Mouse (Mus musculus): ENCODE results near the gene Gkap1. TPM values are rescaled to one million over a fixed set of nuclear protein-coding genes. Genes with fewer than 3 reads are reported as not detected.

Gkap1 gene
- total RNA-seq (2021), result 10 to 100 TPM; 27.5 to 31.9 TPM
- long read RNA-seq, experiment 1, transcript Gkap1-201 (12 exons, 1,523 nt), result major isoform, 20 of 33 reads
- long read RNA-seq, experiment 1, partial matches to known transcripts, result 7 of 33 reads
- long read RNA-seq, experiment 1, other reads (novel, unspliced or antisense), result 6 of 33 reads
- long read RNA-seq, experiment 2, transcript Gkap1-201 (12 exons, 1,523 nt), result major isoform, 23 of 31 reads
- long read RNA-seq, experiment 2, partial matches to known transcripts, result 4 of 31 reads
- long read RNA-seq, experiment 2, other reads (novel, unspliced or antisense), result 4 of 31 reads

DNA sequence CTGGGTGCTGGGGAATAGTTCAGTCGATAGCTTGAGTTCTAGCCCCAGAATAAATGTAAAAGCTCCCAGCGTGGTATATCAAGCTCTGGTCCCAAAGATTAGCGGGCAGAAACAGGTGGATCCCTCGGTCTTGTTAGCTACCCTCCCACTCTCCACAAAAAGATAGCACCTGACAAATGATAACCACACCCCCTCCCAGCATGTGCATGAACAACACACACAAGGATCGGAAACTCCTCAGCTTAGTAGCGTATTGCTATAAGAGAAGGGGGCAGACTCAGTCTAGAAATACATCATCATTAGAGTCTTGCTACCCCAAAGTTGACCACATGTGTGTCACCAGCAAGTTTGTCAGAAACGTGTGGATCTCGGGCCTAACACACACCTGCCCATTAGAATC, at the start of gene Gkap1:
Gkap1 (minus strand) TSS at position 101 of the 400 bp plus-strand sequence.
- intact Hi-C loops (cut with DNase I), result loop anchor here (10.0 kb wide), 1 partner anchor 261 kb away; no protein-coding TSS in a partner anchor

GRCm38 (mm10) chr13:58317768-58318167, 42.3 kb upstream of the Gkap1 start:
- Histone ChIP-seq H3K27ac (no peak overlapping the region), H3K4me3 (no peak overlapping the region)
- no peak for DNase-seq
- intact Hi-C loops (cut with DNase I), result no loop called here
- no peak for TF ChIP-seq CTCF (IDR thresholded peaks at IDR 0.05)

More for the DNA sequence above, at the start of gene Gkap1:
- Histone ChIP-seq H3K27ac (peak within 1 kb of the TSS; percentile 81), H3K4me3 (peak within 1 kb of the TSS; percentile 81)
- no peak for TF ChIP-seq CTCF (IDR thresholded peaks at IDR 0.05)
- no peak for DNase-seq

DNA sequence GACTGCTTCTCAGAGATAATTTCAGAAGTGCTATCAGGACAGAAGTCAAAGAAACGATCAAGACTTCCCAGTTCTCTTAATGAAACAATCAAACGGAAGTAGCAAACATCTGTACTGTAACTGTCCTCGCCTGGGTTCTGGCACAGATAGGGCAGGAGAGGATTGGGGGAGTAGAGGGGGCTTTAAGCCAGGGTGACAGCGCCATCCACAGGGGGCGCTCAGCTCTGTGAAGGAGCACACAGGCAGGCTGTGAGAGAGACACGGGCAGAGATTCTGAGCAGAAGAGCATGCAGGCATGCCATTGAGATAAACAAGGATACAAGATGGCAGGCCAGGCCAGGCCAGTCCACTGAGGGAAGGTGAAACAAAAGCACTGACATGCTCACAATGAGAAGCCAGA, 39.5 kb upstream of the Gkap1 start:
- no peak overlapping the region for H3K4me3 ChIP-seq
- no peak overlapping the region for H3K27ac ChIP-seq
- TF ChIP-seq CTCF (IDR thresholded peaks at IDR 0.05), result no peak
- intact Hi-C loops (cut with DNase I), result no loop called here
- no peak for DNase-seq

GRCm38 (mm10) chr13:58313758-58314157, 38.3 kb upstream of the Gkap1 start:
- no peak for TF ChIP-seq CTCF (IDR thresholded peaks at IDR 0.05)
- peak; percentile 17 for DNase-seq
- Histone ChIP-seq H3K27ac (no peak overlapping the region), H3K4me3 (no peak overlapping the region)
- intact Hi-C loops (cut with DNase I), result no loop called here

GRCm38 (mm10) chr13:58311351-58311750, 35.9 kb upstream of the Gkap1 start:
- no peak for DNase-seq
- intact Hi-C loops (cut with DNase I), result no loop called here
- TF ChIP-seq CTCF (IDR thresholded peaks at IDR 0.05), result no peak
- H3K4me3 ChIP-seq, result no peak overlapping the region
- no peak overlapping the region for H3K27ac ChIP-seq

- no peak for TF ChIP-seq CTCF (IDR thresholded peaks at IDR 0.05)
- no peak overlapping the region for H3K27ac ChIP-seq
- intact Hi-C loops (cut with DNase I), result no loop called here
- no peak overlapping the region for H3K4me3 ChIP-seq
- DNase-seq, result peak; percentile 35
These were observed 34.0 kb upstream of the Gkap1 start for GRCm38 (mm10) chr13:58309499-58309898.

DNA sequence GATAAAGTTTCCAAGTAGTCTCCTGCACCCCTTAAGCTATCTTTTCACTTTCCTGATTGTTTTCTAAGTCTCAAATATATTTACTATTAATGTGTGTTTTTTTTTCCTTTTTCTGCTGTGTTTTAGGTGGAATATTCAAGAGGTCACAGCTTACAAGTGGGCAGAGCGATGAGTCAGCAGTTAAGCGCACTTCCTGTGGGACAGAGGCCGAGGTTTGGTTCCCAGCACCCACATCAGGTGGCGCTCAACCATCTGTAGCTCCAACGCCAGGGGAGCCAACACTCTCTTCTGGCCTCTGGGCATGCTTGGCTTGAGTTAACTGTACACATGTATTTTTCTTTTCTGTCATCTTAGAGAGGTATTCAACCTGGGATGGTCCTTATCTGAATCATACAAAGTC, 32.0 kb upstream of the Gkap1 start:
- no peak for DNase-seq
- Histone ChIP-seq H3K4me3 (no peak overlapping the region), H3K27ac (no peak overlapping the region)
- intact Hi-C loops (cut with DNase I), result no loop called here
- TF ChIP-seq CTCF (IDR thresholded peaks at IDR 0.05), result no peak

- Histone ChIP-seq H3K27ac (no peak overlapping the region), H3K4me3 (no peak overlapping the region)
- no peak for DNase-seq
- intact Hi-C loops (cut with DNase I), result no loop called here
- no peak for TF ChIP-seq CTCF (IDR thresholded peaks at IDR 0.05)
These were observed 29.7 kb upstream of the Gkap1 start for GRCm38 (mm10) chr13:58305230-58305629.

DNA sequence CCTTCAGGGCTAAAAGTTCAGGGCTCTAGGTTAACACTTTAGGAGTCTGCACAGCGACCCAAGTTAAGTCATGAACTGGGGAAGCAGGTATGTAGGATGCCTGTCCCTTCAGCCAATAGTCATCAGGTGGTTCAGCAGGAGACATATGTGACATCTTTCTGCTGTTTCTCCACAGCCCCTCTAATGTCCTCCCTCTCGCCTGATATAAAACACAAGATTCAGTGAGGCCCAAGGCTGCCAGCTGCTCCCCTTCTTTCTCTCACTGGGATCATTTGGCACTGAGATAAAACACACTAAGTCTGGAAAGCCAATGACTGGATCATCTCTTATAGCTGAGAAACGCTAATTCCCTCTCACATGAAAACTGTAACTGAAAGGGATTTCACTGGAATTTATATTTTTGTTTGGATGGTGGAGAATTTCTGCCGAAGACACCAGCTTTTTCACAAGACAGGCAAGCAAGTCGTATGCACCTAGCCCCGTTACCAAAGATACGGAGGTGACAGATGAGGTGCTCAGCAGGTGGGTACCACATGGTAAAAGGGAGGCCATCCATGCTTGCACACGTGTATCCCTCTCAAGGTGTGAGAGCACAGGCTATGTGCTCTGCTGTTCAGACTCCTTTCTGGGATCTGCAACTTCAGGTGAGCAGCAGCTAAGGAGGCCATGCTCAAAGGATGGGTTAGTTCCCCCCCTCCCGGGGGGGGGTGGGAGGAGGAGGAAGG, 27.1 kb upstream of the Gkap1 start:
- intact Hi-C loops (cut with DNase I), result no loop called here
- no peak overlapping the region for H3K4me3 ChIP-seq
- DNase-seq, result no peak

GRCm38 (mm10) chr13:58301961-58302360, 26.5 kb upstream of the Gkap1 start:
- no peak for TF ChIP-seq CTCF (IDR thresholded peaks at IDR 0.05)
- intact Hi-C loops (cut with DNase I), result no loop called here
- H3K27ac ChIP-seq, result no peak overlapping the region
- H3K4me3 ChIP-seq, result no peak overlapping the region
- no peak for DNase-seq

More for the DNA sequence above, 27.1 kb upstream of the Gkap1 start:
- no peak for TF ChIP-seq CTCF (IDR thresholded peaks at IDR 0.05)
- H3K27ac ChIP-seq, result no peak overlapping the region

GRCm38 (mm10) chr13:58298756-58299155, 23.3 kb upstream of the Gkap1 start:
- DNase-seq, result no peak
- no peak for TF ChIP-seq CTCF (IDR thresholded peaks at IDR 0.05)
- H3K4me3 ChIP-seq, result no peak overlapping the region
- intact Hi-C loops (cut with DNase I), result no loop called here
- H3K27ac ChIP-seq, result no peak overlapping the region

GRCm38 (mm10) chr13:58295582-58295981, 20.1 kb upstream of the Gkap1 start:
- TF ChIP-seq CTCF (IDR thresholded peaks at IDR 0.05), result no peak
- Histone ChIP-seq H3K27ac (no peak overlapping the region), H3K4me3 (no peak overlapping the region)
- intact Hi-C loops (cut with DNase I), result no loop called here
- no peak for DNase-seq

DNA sequence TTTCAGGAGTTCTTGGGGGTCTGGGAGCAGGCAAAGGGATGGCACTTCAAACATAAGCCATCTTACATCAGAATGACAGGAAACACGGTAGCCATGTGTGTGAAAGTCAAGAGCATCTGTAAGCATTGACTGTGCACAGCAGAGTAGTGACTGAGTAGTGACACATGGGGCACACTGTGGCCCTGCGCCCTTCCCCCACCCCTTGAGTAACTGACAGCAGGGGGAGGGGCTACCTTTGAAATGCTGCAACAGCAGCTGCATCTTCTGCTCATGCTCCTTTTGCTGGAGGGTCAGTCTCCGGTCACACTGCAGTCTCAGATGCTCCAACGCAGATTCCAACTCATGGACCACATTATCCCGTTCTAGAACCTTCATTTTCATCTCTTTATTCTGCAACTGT, 17.3 kb upstream of the Gkap1 start:
- no peak for TF ChIP-seq CTCF (IDR thresholded peaks at IDR 0.05)
- intact Hi-C loops (cut with DNase I), result no loop called here
- no peak for DNase-seq
- H3K4me3 ChIP-seq, result no peak overlapping the region
- no peak overlapping the region for H3K27ac ChIP-seq
